Comparison of ENCODE assay signal across 13 mouse cellular contexts in the genomic region with DNA sequence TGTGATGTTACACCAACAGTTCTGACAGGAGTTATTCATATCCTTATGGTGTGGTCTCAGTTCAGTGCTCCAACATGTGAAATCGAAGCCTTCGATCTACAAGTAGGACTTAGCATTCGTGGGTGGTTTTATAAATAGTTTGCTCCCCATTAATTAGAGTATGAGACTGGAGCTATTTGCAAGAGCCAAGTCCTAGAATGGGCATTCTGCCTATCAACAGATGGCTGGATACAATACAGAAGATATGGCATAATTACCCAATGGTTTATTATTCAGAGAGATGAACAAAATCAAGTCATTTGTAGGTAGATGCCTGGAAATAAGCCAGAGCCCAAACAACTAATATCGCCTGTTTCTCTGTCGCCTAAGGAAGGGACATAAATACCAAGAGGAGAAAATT. TPM values are rescaled to one million over a fixed set of nuclear protein-coding genes. Genes with fewer than 3 reads are reported as not detected.
DNase-seq lines count a peak whose midpoint lies in the region; ATAC-seq and TF ChIP-seq lines count a peak whose summit lies in the region.
"Had no signal": no experiment of that assay in that cellular context is flagged by ENCODE, and none has a peak within 500 bp of the region (broad histone marks: within the 10 kb centered on the region; RNA-seq: fewer than 3 reads in every experiment).

No protein-coding gene starts in this region.

- no peak for ATAC-seq in hindbrain, embryonic 14.5 days (ENCODE audit: low FRiP score)
- ATAC-seq in hindbrain, embryonic 11.5 days (ENCODE audit: low FRiP score) = no peak
- ATAC-seq in hindbrain, postnatal 0 days = no peak
- no peak for ATAC-seq in megakaryocyte-erythroid progenitor cell, adult 5-6 weeks (replicated peaks; ENCODE audit: low FRiP score, low TSS enrichment, poor library complexity, severe bottlenecking)

- H3K4me1 ChIP-seq in hindbrain, embryonic 14.5 days (replicated peaks; ENCODE audit: control insufficient read depth, insufficient read depth, low read length) = peaks cover 11% of the 10 kb centered on the region
- no peaks in the 10 kb centered on the region for H3K4me1 ChIP-seq in hindbrain, embryonic 11.5 days (replicated peaks; ENCODE audit: control insufficient read depth, insufficient read depth, low read length)
- H3K4me1 ChIP-seq in hindbrain, postnatal 0 days (ENCODE audit: insufficient read depth, low read length) = no peaks in the 10 kb centered on the region; the same call in none of the 2 replicates

- H3K36me3 ChIP-seq in hindbrain, embryonic 14.5 days (replicated peaks; ENCODE audit: control insufficient read depth, insufficient read depth) = no peaks in the 10 kb centered on the region
- H3K36me3 ChIP-seq in hindbrain, embryonic 11.5 days (ENCODE audit: control insufficient read depth, insufficient read depth, low read length) = no peaks in the 10 kb centered on the region
- H3K36me3 ChIP-seq in hindbrain, postnatal 0 days (ENCODE audit: insufficient read depth, low read length) = no peaks in the 10 kb centered on the region
- H3K36me3 ChIP-seq: heart, embryonic 10.5 days had no signal

- WGBS in hindbrain, embryonic 14.5 days = 85% methylated on average over 5 of the region's 5 CpGs
- WGBS in hindbrain, embryonic 11.5 days = 93% methylated on average over 5 of the region's 5 CpGs
- 80% methylated on average over 5 of the region's 5 CpGs for WGBS in hindbrain, postnatal 0 days

- peak overlapping the region; percentile 78 for H3K4me2 ChIP-seq in hindbrain, embryonic 14.5 days (replicated peaks)
- H3K4me2 ChIP-seq in hindbrain, embryonic 11.5 days (replicated peaks; ENCODE audit: low read depth, low read length) = no peak overlapping the region
- H3K4me2 ChIP-seq in hindbrain, postnatal 0 days (ENCODE audit: low read depth, low read length) = peak overlapping the region; percentile 86

- peak overlapping the region; percentile 93; the same call in 1 of the 2 replicates for H3K27ac ChIP-seq in hindbrain, embryonic 14.5 days
- H3K27ac ChIP-seq in hindbrain, embryonic 11.5 days (ENCODE audit: low read depth, low read length) = no peak overlapping the region
- no peak overlapping the region; the same call in 1 of the 2 replicates for H3K27ac ChIP-seq in hindbrain, postnatal 0 days
- H3K27ac ChIP-seq: heart, embryonic 10.5 days; macrophage had no signal

- DNase-seq in hindbrain, embryonic 14.5 days (ENCODE audit: low spot score) = no peak
- no peak for DNase-seq in hindbrain, embryonic 11.5 days (ENCODE audit: low spot score)
- peak; percentile 93 for DNase-seq in brain, adult 2 months (ENCODE audit: low read depth, low spot score)
- DNase-seq in cerebellum, adult 8-10 months = peak; percentile 50
- no peak for DNase-seq in hindbrain, postnatal 0 days (ENCODE audit: low spot score)
- no peak for DNase-seq in kidney, postnatal 4 days
- DNase-seq in adrenal gland, adult 8-10 months = no peak
- DNase-seq: gastrocnemius, postnatal 10 days; heart, postnatal 36 days; kidney, adult 2 months had no signal

- H3K9ac ChIP-seq in hindbrain, embryonic 14.5 days = no peak overlapping the region
- H3K9ac ChIP-seq in hindbrain, embryonic 11.5 days (ENCODE audit: low read depth, low read length) = no peak overlapping the region
- H3K9ac ChIP-seq in hindbrain, postnatal 0 days (replicated peaks; ENCODE audit: low read length) = no peak overlapping the region

- no peak overlapping the region; the same call in 1 of the 2 replicates for H3K4me3 ChIP-seq in hindbrain, embryonic 14.5 days (replicated peaks; ENCODE audit: low read length)
- no peak overlapping the region for H3K4me3 ChIP-seq in hindbrain, embryonic 11.5 days (ENCODE audit: low read depth, low read length)
- H3K4me3 ChIP-seq in hindbrain, postnatal 0 days (ENCODE audit: low read length) = no peak overlapping the region

- H3K9me3 ChIP-seq in hindbrain, embryonic 14.5 days (ENCODE audit: control insufficient read depth, low read length) = no peaks in the 10 kb centered on the region
- no peaks in the 10 kb centered on the region for H3K9me3 ChIP-seq in hindbrain, embryonic 11.5 days (ENCODE audit: control insufficient read depth, low read length)
- H3K9me3 ChIP-seq in hindbrain, postnatal 0 days (ENCODE audit: low read length) = no peaks in the 10 kb centered on the region
- H3K9me3 ChIP-seq: heart, embryonic 10.5 days had no signal

- H3K27me3 ChIP-seq in hindbrain, embryonic 14.5 days (ENCODE audit: control insufficient read depth, insufficient read depth, low read length) = no peaks in the 10 kb centered on the region
- H3K27me3 ChIP-seq in hindbrain, embryonic 11.5 days (ENCODE audit: control insufficient read depth, insufficient read depth, low read length) = no peaks in the 10 kb centered on the region
- H3K27me3 ChIP-seq in hindbrain, postnatal 0 days (ENCODE audit: insufficient read depth, low read length) = no peaks in the 10 kb centered on the region

- TF ChIP-seq CTCF in hindbrain, postnatal 0 days (IDR thresholded peaks at IDR 0.05; ENCODE audit: low read depth) = no peak

RNA-seq across cellular contexts. Expression of a gene that starts 1.3 kb away (rescaled TPM):
- 26.4 and 27.9 TPM in 2 replicates for polyA plus RNA-seq in hindbrain, embryonic 14.5 days (2014; fragmentation: Nextera tagmentation; extraction: Ambion mirVana)
- 14.5 and 15.5 TPM in 2 replicates for polyA plus RNA-seq in hindbrain, embryonic 11.5 days (2014; fragmentation: Nextera tagmentation; extraction: Ambion mirVana)
- 15.5 and 29.6 TPM in 2 replicates for total RNA-seq in hindbrain, postnatal 0 days (2014; rRNA removed)
- polyA plus RNA-seq in hindbrain, postnatal 0 days (2015; fragmentation: Nextera tagmentation; extraction: Ambion mirVana) = 14.1 and 16.0 TPM in 2 replicates
- total RNA-seq in megakaryocyte-erythroid progenitor cell, adult 5-6 weeks (2014; fragmentation: Nextera tagmentation) = 1.2 TPM in 1 of 2 replicates, not detected in the other
- not detected in 2 replicates for total RNA-seq in megakaryocyte-erythroid progenitor cell, adult 5-6 weeks (2017)
- total RNA-seq in adrenal gland, adult 8-10 months (2022) = 1 to 10 TPM; 2.1 to 4.9 (median 3.8) TPM
- total RNA-seq: heart, postnatal 36 days had no signal
- polyA plus RNA-seq: macrophage had no signal

Comparison
In these comparisons a context has a peak if more than half of its experiments do, and no peak if none do; other contexts are left out.
1. DNase-seq: peak in brain, adult 2 months (single experiment) and cerebellum, adult 8-10 months (single experiment); none in hindbrain, embryonic 14.5 days (single experiment), hindbrain, embryonic 11.5 days (single experiment), hindbrain, postnatal 0 days (single experiment), kidney, postnatal 4 days (0 of 2) and adrenal gland, adult 8-10 months (single experiment).